Mouse (Mus musculus) WW6 (cell line): Measurements from ENCODE around the gene Lpp.

Experiments
- DNase-seq: peaks from one replicate; pipeline ENCODE4 v3.0.0-alpha.2; 2013; ENCODE audit warnings: low read depth, low spot score

Gene Lpp

DNA sequence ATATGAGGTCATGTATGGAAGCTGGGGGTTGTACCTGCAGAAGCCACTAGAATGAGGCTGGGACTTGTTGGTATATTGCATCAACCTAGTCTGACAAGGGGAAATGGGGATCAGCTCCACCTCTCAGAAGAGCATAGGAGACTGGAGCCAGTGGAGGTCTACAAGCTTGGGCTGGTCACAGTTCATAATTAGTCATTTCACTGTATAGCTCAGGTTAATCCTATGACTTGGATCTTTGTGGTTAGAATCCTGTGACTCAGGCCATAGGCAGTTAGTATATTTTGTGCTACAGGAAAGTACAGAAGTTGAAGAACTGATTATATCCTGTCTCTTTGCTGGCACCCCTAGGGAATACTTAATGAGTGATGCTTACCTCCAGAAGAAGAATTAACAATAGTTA lies 285.6 kb downstream of the Lpp start:
- no peak for DNase-seq

DNA sequence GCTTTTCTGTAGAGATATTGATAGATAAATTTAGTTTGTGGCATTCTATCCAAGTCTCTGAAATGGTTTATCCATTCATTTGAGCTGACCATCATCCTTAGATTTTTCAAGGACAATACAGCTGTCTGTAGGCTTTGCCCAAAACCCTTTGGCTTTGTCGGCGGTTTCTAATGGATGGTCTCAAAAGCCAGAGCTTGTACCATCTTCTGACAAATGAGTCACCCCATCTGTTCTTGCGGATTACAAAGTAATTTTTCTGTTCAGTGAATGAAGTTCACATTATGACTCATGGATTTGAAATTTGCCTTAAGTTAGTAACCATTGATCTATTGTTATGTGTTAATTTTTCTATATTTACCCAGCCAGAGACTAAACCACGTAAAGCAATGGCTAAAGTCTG lies 301.8 kb downstream of the Lpp start:
- no peak for DNase-seq

DNA sequence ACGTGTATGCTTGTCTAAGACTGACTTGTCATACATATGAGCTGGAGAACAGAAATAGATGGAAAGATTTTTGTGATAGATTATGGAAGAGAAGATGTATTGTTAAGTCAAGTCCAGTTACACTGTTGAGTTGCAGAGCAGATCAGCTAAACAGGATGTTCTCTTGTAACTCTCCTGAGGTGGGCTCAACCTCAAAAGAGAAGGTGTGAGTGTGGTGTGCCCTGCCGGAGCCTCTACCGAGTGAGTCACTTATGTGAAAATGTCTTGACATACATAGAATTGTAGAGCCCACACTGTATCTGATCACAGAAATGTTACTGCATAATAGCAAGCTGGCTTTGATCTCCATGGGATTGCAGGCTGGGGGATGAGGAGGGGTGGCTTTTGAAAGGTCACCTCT lies 310.9 kb downstream of the Lpp start:
- DNase-seq, result no peak

DNA sequence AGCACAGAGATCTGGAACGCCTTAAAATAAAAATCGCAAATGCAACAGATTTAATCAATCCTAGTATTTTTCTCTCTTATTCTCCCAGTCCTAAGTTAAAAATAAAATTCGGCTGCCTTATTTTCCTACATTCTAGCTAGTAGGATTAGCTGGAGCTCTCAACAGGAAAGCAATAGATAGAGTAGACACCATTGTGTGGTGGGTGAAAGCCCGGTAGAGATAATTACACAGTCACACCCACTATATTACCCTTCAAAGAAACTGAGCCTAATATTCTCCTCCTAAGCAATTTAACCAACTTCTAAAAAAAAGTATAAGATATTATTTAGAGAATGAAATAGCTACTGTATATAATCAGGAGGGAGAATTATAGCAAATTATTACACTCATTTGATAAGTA lies 330.3 kb downstream of the Lpp start:
- no peak for DNase-seq

DNA sequence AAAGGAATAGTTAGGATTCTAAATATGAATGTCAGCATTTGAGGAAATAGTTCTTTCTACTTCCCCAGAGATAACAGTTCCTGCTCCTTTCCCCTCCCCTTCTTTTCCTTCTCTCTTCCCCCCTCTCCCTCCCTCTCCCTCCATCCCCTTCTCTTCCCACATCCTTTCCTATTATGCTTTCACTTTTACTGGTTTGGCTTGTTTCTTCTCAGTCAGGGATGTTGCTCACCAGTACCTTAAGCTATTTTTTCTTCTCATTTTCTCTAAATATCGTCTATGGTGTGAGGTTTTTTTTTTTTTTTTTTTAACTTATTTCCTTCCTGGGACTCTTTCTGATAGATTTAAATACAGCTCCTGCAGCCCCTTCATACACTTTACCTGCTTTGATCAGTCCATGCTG lies 339.4 kb downstream of the Lpp start:
- no peak for DNase-seq

DNA sequence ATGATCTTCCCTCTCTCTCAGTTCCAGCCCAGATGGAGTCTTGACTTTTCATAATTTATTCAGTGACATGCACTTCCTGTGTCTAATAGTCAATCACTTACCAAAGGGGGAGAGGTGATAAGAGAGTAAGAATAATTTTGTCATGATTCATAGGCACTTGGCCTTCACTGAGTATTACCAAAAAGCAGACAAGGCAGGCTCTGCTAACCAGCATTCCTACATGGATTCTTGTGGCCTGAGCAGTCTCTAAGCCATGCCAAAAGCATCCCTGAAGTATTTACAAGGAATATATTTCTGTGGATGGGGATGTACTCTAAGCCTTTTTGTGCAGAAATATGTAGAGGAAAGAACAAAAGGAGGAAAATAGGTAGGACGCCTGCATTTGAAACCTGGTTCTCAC lies 340.0 kb downstream of the Lpp start:
- no peak for DNase-seq

DNA sequence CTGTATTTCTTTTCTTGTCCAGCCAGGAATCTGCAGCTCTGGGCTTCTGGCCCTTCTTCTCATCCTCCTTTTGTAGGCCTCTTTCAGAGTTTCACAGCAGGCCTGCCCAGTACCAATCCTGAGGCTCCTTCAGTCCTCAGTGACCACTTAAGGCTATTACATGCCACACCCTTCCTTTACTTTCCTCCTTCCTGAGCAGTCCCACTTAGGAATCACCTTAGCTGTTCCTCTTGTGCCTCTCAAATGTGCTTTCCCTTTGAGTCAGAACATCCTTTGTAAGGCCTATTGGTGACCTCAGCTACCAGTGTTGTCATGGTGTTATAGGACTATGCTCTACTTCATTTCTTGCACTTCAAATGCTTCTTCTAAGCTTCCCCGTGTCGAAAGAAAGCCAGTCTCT lies 342.4 kb downstream of the Lpp start:
- DNase-seq, result no peak

DNA sequence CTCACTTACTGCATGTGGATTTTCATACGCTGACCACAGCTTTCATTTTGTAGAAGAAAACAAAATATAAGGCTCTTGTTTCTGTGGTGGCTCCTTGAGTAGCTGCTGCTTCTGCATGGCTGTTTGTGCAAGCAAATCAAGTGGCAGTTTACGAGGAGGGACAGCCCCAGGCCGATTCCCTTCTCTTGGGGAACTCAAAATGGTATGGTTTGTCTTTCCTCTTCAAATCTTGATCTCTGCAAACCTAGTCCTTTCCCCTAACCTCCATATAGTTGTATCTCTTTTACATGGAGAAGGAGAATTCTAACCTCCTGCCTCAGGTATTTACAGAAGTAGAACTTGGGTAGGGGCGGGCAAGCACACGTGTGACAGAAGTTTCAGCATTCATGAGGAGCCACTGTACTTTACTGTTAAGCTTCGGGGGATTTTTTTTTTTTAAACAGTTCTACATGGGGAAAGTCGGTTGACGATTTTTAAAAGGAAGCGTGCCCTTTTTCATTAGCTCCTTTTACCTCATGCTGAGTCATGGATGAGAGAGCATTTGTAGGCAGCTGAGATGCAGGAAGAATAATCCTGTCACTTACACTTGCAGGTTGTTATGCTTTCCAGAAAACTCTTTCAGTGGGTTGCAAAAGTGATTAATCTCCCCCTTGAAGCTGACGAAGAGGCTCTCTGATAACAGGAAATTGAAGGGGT lies 344.2 kb downstream of the Lpp start:
- no peak for DNase-seq

DNA sequence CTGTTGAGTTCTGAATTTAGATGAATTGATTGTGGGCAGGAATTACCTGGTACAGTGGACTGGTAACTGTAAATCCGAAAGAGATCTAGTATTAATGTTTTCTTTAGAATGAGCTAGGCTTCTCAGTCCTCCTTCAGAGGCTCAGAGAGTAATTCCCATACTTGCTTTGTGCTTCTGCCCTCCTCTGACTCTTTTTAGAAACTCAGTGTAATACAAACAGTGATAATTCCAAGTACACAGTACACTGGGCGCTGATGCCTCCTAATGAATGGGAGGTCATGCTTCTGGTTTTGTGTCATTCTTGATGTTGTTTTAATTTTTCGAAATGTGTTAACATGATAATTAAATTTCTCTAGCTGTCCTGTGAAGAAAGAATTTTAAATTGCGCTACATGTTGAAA lies 347.4 kb downstream of the Lpp start:
- no peak for DNase-seq

DNA sequence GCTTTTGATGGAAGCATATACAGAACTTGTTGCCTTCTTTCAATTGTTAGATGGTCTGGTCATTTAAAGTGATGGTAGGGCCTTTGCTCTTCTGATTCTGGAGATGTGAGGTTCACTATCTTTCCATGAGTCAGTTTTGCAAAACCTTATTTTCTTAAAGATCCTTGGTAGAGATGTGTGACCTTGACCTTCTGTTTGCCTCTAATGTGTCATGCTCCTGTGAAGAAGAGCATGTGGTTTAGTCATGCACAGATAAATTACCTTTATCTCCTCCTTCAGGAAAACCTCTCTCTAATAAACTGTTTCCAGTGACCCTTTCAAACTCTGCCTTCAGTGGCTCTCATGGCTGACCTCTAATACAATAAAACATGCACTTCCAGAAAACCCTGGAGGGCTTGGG lies 356.5 kb downstream of the Lpp start:
- no peak for DNase-seq

DNA sequence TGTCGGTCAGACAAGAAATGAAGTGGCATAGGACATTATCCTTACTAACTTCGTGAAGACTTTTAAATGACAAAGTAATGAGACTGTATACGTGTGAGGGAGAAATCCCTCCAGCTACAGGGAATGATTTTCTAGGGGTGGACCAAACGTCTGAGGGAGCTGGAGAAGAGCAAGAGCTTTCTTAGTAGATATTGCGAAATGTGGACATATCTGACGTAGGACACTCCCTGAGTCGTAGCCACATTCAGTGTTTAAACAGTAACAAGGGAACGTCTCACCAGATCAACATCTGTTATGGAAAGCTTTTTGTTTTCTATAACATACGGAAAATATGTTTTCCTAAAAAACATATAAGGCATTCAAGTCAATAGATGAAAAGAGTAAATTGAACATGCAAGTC lies 362.8 kb downstream of the Lpp start:
- no peak for DNase-seq

DNA sequence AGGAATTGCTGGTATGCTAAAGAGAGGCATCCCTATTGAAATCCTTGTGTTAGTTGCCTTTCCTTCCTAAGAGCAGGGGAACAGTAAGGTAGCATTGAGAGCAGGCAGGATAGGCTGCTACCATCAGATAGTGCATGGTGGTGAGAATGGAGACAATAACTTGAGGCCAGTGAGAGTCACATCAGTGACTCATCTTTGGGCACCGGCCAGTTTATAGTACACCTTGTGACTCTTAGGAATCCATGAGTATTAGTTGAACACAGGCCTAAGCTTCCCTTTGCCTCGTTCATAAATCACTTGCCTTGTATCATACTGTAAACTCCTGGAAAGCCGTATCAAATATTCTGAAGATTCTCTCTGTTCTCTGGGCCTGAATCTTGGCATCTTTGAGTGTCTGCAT lies 372.7 kb downstream of the Lpp start:
- no peak for DNase-seq

DNA sequence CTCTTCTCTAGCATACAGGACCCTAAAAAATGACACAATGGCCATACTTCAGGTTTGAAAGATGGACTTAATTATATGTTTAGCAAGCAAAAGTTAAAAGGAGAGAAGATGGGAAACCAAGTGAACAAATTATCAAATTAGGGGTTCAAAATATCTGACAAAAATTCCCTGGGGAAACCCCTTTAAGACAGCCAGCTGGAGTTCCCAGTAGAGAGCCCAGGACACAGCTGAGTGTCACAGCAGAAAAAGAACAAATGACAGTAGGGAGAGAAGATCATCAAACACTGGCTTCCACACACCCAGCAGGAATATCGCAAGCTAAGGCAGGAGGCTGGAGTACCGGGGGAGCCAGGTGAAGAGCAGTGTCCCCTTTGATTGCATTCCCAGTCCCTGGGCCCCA lies 373.3 kb downstream of the Lpp start:
- no peak for DNase-seq

DNA sequence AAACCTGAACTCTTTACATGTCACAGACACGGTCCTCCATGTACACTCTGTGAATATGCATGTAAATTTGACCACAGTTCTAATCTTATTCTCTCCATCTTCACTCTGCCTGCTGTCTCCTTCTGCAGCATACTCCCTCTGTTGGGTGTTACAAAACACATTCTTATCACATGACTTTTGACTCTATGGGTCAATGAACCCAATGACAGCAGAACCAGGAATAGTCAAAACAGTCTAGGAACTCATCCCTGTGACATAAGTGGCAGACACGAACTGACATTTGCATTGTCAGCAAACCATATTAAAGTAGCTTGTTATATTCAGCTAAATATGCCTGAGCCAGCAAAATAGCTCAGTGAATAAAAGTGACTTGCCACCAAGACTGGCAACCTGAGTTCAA lies 383.7 kb downstream of the Lpp start:
- DNase-seq, result no peak

DNA sequence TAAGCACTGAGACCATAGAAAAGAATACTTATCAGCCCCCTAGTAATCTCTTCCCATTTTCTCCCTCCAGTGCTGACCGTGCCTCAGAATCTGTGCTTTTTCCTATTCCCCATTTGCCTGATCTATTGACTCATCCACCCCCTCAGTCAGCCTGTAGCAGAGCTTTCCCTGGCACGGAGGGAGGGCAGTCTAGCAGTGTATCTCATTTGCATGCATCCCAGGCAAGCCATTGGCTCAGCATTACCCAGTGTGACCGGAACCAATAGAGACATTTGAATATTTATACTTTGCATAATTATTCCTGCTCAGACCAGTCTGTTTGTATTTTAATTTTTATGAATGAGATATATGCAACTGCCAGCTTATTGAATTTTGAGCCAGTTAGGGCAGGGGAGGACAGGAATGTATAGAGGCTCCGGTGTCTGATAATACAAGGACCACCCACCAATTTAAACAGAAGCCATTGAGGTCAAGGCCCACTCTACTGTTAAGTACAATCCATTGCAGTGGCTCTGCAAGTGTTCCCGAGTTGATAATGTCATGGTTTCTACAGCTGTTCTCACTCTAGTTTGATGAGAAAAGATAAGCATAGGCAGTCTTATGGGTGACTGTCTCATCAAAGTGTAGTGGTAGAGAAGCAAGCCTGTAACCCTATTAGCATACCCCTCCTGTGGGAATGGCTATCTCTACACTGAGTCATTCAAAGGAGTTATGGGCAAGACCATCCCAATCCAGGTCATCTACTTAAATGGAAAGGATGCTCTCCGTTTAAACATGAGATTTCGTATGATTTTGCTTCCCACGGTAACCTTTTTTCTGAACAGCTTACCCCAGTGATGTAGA lies 385.3 kb downstream of the Lpp start:
- no peak for DNase-seq

DNA sequence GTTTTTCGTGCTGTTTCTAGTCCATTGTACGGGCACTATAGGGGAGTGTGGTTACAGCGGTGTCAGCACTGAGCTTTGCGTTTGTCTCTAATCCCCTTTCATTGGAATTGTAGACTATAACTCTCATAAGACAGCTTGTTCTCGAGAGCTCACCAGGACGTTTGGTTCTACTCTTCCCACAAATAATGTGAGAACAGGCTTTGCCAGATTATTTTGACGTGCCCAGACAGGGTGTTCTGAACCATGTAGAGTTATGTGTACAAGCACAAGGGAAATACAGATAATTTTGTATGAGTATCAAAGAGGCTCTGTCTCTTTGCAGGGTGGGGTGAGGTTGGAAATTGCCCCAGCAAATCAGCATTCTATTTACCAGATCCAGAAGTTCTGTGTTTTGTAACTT lies 387.2 kb downstream of the Lpp start:
- DNase-seq, result no peak

DNA sequence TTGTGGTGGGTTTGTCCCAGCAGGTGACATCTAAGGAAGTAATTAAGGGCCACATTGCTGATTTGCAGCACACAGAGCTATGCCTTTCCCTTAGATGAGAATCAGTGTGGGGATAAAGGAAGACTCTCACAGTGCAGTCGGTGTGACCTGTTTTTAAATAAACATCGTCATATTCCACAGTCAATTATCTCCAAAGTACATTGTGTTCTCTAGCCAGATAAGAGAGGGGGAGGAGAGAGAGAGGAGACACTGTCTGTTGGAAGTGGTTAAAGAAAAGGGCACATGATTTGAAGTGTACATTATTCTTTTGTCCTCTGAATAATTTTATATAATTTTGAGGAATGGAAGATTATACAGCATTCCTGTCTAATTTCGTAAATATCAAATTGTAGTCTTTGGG lies 388.6 kb downstream of the Lpp start:
- no peak for DNase-seq

DNA sequence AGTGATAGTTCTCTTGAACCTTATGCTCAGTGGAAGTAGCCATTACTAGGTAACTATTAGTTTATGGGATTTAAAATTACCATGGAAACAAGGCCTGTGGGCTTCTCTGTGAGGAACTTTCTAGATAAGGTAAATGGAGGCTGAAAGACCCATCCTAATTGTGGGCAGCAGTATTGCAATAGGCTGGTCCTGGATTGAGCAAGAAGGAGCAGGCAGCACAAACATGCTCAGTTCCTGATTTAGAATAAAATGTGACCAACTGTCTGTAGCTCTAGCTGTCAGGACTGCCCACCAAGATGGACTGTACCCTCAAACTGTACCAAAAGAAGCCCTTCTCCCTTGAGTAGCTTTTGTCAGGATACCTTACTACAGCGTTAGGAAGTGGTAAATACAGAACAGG lies 392.3 kb downstream of the Lpp start:
- DNase-seq, result no peak

DNA sequence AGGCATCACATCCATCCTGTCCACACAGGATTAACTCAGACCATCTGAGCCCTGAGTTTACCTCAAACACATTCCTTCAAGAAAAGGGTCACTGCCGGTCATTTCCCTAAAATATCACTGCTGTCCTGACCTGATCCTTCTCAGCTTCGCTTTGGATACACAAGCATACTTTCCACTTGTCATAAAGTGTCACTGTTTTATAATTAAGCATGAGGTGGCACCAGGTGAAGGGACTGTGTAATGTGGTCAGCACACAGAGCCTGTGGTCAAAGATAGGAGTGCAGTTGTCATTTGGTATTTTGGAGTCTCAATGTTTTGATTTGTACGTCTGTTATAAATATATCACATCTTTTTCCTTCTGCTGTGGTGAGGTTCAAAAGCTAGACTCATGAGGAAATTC lies 395.7 kb downstream of the Lpp start:
- no peak for DNase-seq

DNA sequence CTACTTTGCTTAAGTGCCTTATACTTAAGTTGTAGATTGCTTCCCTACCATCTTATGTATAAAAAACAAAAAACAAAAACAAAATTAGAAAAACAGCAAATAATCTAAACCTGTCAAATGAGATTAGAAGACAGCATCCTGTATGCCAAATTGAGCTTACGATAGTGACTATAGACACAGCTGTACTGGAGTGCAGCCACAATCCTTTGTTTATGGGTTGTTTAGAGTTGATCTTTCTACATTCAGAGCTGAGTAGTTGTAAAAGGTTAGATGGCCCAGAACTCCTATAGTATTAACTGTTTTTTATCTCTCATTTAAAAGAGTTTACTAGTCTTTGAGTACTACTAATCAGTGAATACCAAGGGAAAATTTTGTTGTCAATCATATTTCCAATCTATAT lies 398.1 kb downstream of the Lpp start:
- no peak for DNase-seq

DNA sequence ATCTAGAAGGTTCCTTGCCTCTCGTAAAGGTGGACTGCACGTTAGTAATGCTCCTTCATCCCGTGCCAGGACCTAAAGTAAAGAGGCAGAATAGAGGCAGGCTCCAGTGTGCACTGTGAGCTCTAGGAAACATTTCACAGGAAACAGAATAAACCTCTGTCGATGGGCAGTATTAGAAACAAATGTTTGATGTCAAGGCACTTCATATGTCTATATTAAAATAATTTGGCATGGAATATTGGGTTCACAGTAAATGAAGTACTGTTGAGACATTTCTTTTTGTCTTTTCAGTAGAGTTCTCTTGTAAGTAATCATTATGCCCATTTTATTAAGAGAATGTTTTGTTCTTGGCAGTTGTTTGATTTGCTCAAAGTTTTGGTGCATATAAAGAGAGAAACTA lies 398.7 kb downstream of the Lpp start:
- DNase-seq, result no peak

DNA sequence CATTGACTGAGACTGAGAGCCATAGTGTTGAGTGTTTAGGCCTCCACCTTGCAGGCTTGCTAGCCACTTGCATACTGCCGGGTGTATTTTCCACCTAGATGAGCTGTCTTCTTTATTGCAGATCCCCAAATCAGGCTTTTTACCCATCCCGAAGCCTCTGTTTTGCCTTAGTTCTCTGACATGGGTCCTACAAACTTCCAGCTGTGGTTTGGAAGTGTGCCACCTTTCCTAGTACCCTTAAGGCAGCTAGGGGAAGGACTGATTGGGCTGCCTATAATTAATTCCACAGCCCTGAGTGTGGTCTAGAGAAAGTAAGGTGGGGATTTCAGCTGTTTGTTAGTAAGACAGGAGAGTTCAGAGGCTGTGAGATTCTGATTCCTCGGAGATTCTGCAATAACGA lies 399.5 kb downstream of the Lpp start:
- DNase-seq, result no peak

DNA sequence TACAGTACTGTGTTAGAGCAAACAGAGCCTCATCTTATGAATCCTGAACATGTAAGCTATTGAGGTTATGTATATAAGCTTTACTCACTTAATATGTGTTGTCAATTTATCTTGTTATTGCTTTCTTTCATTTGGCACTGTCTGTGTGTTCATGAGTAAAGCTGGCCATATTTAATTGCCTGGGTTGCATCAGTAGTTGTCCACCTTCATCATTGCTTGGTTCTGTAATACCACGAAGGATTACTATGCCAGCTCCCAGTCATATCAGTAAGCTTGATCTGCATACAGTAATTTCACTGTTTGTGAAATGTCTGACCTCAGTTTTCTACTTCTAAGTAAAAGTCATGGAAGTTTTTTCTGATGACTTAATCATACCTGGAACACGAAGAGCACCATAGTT lies 401.4 kb downstream of the Lpp start:
- no peak for DNase-seq

DNA sequence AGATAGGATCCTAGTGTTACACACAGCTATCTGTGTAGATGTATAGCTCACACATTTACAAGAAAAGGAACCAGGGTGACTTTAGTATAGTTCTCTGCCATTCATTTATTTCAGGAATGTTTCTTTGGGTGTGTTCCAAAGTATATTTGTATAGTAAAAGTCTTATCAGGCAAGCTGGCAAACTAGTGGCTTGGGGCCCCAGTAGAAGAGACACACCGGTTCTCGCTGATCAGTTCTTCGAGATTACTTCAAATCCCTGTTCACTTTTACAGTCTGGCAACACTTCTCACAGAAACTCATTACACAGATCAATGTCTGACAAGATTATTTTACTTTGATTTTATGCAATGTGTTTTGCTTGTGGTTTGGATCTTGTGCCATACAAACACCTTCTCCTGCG lies 408.0 kb downstream of the Lpp start:
- no peak for DNase-seq
